Mouse (Mus musculus): ENCODE measurements around the gene Ulk4. TPM values are rescaled to one million over a fixed set of nuclear protein-coding genes. Genes with fewer than 3 reads are reported as not detected.

The Ulk4 gene
- total and polyA plus RNA-seq, 2 experiments from 2014 or later, result 8.1 to 68.0 TPM

GRCm38 (mm10) chr9:121311846-121312236 lies 34.8 kb upstream of the Ulk4 start:
- H3K9ac ChIP-seq (replicated peaks; ENCODE audit: low read length, poor library complexity, severe bottlenecking), result no peak overlapping the region

GRCm38 (mm10) chr9:121310501-121310900 lies 33.5 kb upstream of the Ulk4 start:
- Histone ChIP-seq H3K9ac (replicated peaks; ENCODE audit: low read length, poor library complexity, severe bottlenecking) (no peak overlapping the region), H3K4me3 (ENCODE audit: low read depth, low read length) (no peak overlapping the region), H3K9me3 (ENCODE audit: low read length) (no peaks in the 10 kb centered on the region), H3K4me1 (ENCODE audit: insufficient read depth, low read length) (peaks cover 25% of the 10 kb centered on the region), H3K27me3 (ENCODE audit: insufficient read depth, low read length) (no peaks in the 10 kb centered on the region), H3K36me3 (ENCODE audit: insufficient read depth, low read length) (no peaks in the 10 kb centered on the region), H3K4me2 (ENCODE audit: low read depth, low read length, poor library complexity, severe bottlenecking) (no peak overlapping the region), H3K27ac (ENCODE audit: low read depth, low read length) (no peak overlapping the region)
- 70% methylated on average over 7 of the region's 7 CpGs for WGBS
- TF ChIP-seq CTCF (IDR thresholded peaks at IDR 0.05), result no peak
- DNase-seq (ENCODE audit: low spot score) (no peak), ATAC-seq (ENCODE audit: low FRiP score) (no peak)

More at GRCm38 (mm10) chr9:121311846-121312236, 34.8 kb upstream of the Ulk4 start:
- no peaks in the 10 kb centered on the region for H3K36me3 ChIP-seq (ENCODE audit: insufficient read depth, low read length)
- H3K4me2 ChIP-seq (ENCODE audit: low read depth, low read length, poor library complexity, severe bottlenecking), result no peak overlapping the region
- ATAC-seq (ENCODE audit: low FRiP score) (no peak), DNase-seq (ENCODE audit: low spot score) (no peak)
- peaks cover 28% of the 10 kb centered on the region for H3K4me1 ChIP-seq (ENCODE audit: insufficient read depth, low read length)
- H3K27ac ChIP-seq (ENCODE audit: low read depth, low read length), result no peak overlapping the region
- no peak overlapping the region for H3K4me3 ChIP-seq (ENCODE audit: low read depth, low read length)
- H3K27me3 ChIP-seq (ENCODE audit: insufficient read depth, low read length), result no peaks in the 10 kb centered on the region
- no peaks in the 10 kb centered on the region for H3K9me3 ChIP-seq (ENCODE audit: low read length)
- 57% methylated on average over 6 of the region's 6 CpGs for WGBS
- no peak for TF ChIP-seq CTCF (IDR thresholded peaks at IDR 0.05)

GRCm38 (mm10) chr9:121309287-121309686 lies 32.3 kb upstream of the Ulk4 start:
- 23% methylated on average over 4 of the region's 4 CpGs for WGBS
- TF ChIP-seq CTCF (IDR thresholded peaks at IDR 0.05), result no peak
- H3K27me3 ChIP-seq (ENCODE audit: insufficient read depth, low read length), result no peaks in the 10 kb centered on the region
- H3K4me3 ChIP-seq (ENCODE audit: low read depth, low read length), result no peak overlapping the region
- peak overlapping the region; percentile 0; the same call in 1 of the 2 replicates for H3K27ac ChIP-seq (ENCODE audit: low read depth, low read length)
- H3K4me2 ChIP-seq (ENCODE audit: low read depth, low read length, poor library complexity, severe bottlenecking), result no peak overlapping the region
- H3K9me3 ChIP-seq (ENCODE audit: low read length), result no peaks in the 10 kb centered on the region
- no peak for ATAC-seq (ENCODE audit: low FRiP score)
- no peak overlapping the region for H3K9ac ChIP-seq (replicated peaks; ENCODE audit: low read length, poor library complexity, severe bottlenecking)
- peak; percentile 46 for DNase-seq (ENCODE audit: low spot score)
- no peaks in the 10 kb centered on the region for H3K36me3 ChIP-seq (ENCODE audit: insufficient read depth, low read length)
- peaks cover 20% of the 10 kb centered on the region for H3K4me1 ChIP-seq (ENCODE audit: insufficient read depth, low read length)

GRCm38 (mm10) chr9:121305456-121305855 lies 28.5 kb upstream of the Ulk4 start:
- no peak overlapping the region for H3K27ac ChIP-seq (ENCODE audit: low read depth, low read length)
- H3K36me3 ChIP-seq (ENCODE audit: insufficient read depth, low read length), result no peaks in the 10 kb centered on the region
- H3K4me2 ChIP-seq (ENCODE audit: low read depth, low read length, poor library complexity, severe bottlenecking), result no peak overlapping the region
- ATAC-seq (ENCODE audit: low FRiP score) (no peak), DNase-seq (ENCODE audit: low spot score) (no peak)
- 95% methylated on average over 4 of the region's 4 CpGs for WGBS
- H3K9me3 ChIP-seq (ENCODE audit: low read length), result no peaks in the 10 kb centered on the region
- no peak overlapping the region for H3K4me3 ChIP-seq (ENCODE audit: low read depth, low read length)
- no peaks in the 10 kb centered on the region for H3K27me3 ChIP-seq (ENCODE audit: insufficient read depth, low read length)
- no peak for TF ChIP-seq CTCF (IDR thresholded peaks at IDR 0.05)
- peaks cover 11% of the 10 kb centered on the region for H3K4me1 ChIP-seq (ENCODE audit: insufficient read depth, low read length)
- H3K9ac ChIP-seq (replicated peaks; ENCODE audit: low read length, poor library complexity, severe bottlenecking), result no peak overlapping the region

GRCm38 (mm10) chr9:121304520-121304919 lies 27.5 kb upstream of the Ulk4 start:
- ATAC-seq (ENCODE audit: low FRiP score) (no peak), DNase-seq (ENCODE audit: low spot score) (no peak)
- H3K4me2 ChIP-seq (ENCODE audit: low read depth, low read length, poor library complexity, severe bottlenecking), result no peak overlapping the region
- H3K9me3 ChIP-seq (ENCODE audit: low read length), result no peaks in the 10 kb centered on the region
- H3K4me1 ChIP-seq (ENCODE audit: insufficient read depth, low read length), result peaks cover 20% of the 10 kb centered on the region
- H3K9ac ChIP-seq (replicated peaks; ENCODE audit: low read length, poor library complexity, severe bottlenecking), result no peak overlapping the region
- H3K36me3 ChIP-seq (ENCODE audit: insufficient read depth, low read length), result no peaks in the 10 kb centered on the region
- no peaks in the 10 kb centered on the region for H3K27me3 ChIP-seq (ENCODE audit: insufficient read depth, low read length)
- no peak for TF ChIP-seq CTCF (IDR thresholded peaks at IDR 0.05)
- H3K4me3 ChIP-seq (ENCODE audit: low read depth, low read length), result no peak overlapping the region
- H3K27ac ChIP-seq (ENCODE audit: low read depth, low read length), result no peak overlapping the region
- 43% methylated on average over 10 of the region's 10 CpGs for WGBS

GRCm38 (mm10) chr9:121303748-121304147 lies 26.8 kb upstream of the Ulk4 start:
- H3K27ac ChIP-seq (ENCODE audit: low read depth, low read length), result no peak overlapping the region; the same call in 1 of the 2 replicates
- no peak for TF ChIP-seq CTCF (IDR thresholded peaks at IDR 0.05)
- WGBS, result 26% methylated on average over 9 of the region's 9 CpGs
- H3K4me1 ChIP-seq (ENCODE audit: insufficient read depth, low read length), result peaks cover 27% of the 10 kb centered on the region
- H3K9ac ChIP-seq (replicated peaks; ENCODE audit: low read length, poor library complexity, severe bottlenecking), result peak overlapping the region; percentile 29; the same call in 1 of the 2 replicates
- no peaks in the 10 kb centered on the region for H3K27me3 ChIP-seq (ENCODE audit: insufficient read depth, low read length)
- H3K36me3 ChIP-seq (ENCODE audit: insufficient read depth, low read length), result no peaks in the 10 kb centered on the region
- peak; percentile 15 for DNase-seq (ENCODE audit: low spot score)
- no peak overlapping the region for H3K4me2 ChIP-seq (ENCODE audit: low read depth, low read length, poor library complexity, severe bottlenecking)
- ATAC-seq (ENCODE audit: low FRiP score), result 0 out of 2 replicates have a peak, but pooled peaks have one; percentile 22
- no peaks in the 10 kb centered on the region for H3K9me3 ChIP-seq (ENCODE audit: low read length)
- H3K4me3 ChIP-seq (ENCODE audit: low read depth, low read length), result no peak overlapping the region

Data from midbrain, postnatal 0 days (tissue).